ENCODE assay signal across 15 mouse cellular contexts in the genomic region with DNA sequence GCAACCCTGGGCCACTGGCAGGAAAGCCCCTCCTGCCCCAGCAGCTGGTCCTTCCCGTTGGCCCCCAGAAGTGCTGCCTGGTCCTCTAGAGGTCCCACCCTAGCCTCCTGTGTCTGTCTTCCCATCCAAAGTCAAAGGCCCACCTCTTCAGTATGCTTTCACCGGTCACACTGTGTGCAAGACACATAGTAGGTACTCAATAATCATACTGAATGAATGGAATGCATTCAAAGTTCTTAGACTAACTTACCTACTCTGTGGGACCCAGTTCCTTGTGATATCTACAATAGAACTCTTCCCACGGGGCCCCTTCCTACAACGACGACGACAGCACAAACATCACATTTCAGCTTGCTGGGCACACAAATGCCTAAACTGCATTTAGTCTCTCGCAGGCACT. TPM values are rescaled to one million over a fixed set of nuclear protein-coding genes. Genes with fewer than 3 reads are reported as not detected.
DNase-seq lines count a peak whose midpoint lies in the region; ATAC-seq and TF ChIP-seq lines count a peak whose summit lies in the region.
"Had no signal": no experiment of that assay in that cellular context is flagged by ENCODE, and none has a peak within 500 bp of the region (broad histone marks: within the 10 kb centered on the region; RNA-seq: fewer than 3 reads in every experiment).

No protein-coding gene starts in this region.

- peak overlapping the region; percentile 73; the same call in 1 of the 2 replicates for H3K27ac ChIP-seq in layer of hippocampus, adult 2 months
- no peak overlapping the region for H3K27ac ChIP-seq in MEL (ENCODE audit: control insufficient read depth, low read depth, low read length)
- H3K27ac ChIP-seq in midbrain, embryonic 14.5 days (replicated peaks; ENCODE audit: low read depth, low read length) = no peak overlapping the region
- H3K27ac ChIP-seq: kidney, embryonic 15.5 days had no signal

- no peaks in the 10 kb centered on the region for H3K79me2 ChIP-seq in MEL (ENCODE audit: control insufficient read depth, insufficient read depth, low read length, poor library complexity)

- no peak for DNase-seq in layer of hippocampus, adult 2 months (ENCODE audit: low spot score in 2 of 2)
- DNase-seq in layer of hippocampus, adult 18-20 months (ENCODE audit: low spot score in 2 of 2) = no peak
- DNase-seq in MEL (ENCODE audit: low read depth, low spot score) = no peak
- DNase-seq in midbrain, embryonic 14.5 days = no peak
- no peak for DNase-seq in ovary, postnatal 36 days (ENCODE audit: low spot score)
- no peak for DNase-seq in left cerebral cortex, adult 18-20 months (ENCODE audit: low spot score in 2 of 2)
- DNase-seq: adrenal gland, postnatal 36 days; cerebellum, postnatal 25 days had no signal

- peaks cover 18 to 22% of the 10 kb centered on the region in 2 experiments for H3K27me3 ChIP-seq in MEL (ENCODE audit: control insufficient read depth in 1 of 2, insufficient read depth in 2 of 2, low read length in 2 of 2)
- peaks cover 15% of the 10 kb centered on the region for H3K27me3 ChIP-seq in midbrain, embryonic 14.5 days (ENCODE audit: control insufficient read depth, insufficient read depth, low read length)

- no peak for TF ChIP-seq POLR2A in MEL (IDR thresholded peaks at IDR 0.05; ENCODE audit: control insufficient read depth in 1 of 2, insufficient read depth in 1 of 2, low read depth in 1 of 2, low read length in 2 of 2, poor library complexity in 1 of 2)

- H3K36me3 ChIP-seq in MEL (ENCODE audit: control insufficient read depth in 1 of 2, insufficient read depth in 2 of 2, low read length in 2 of 2) = no peaks in the 10 kb centered on the region
- H3K36me3 ChIP-seq in midbrain, embryonic 14.5 days (ENCODE audit: control insufficient read depth, insufficient read depth, low read length) = no peaks in the 10 kb centered on the region
- H3K36me3 ChIP-seq: kidney, embryonic 15.5 days had no signal

- 83% methylated on average over 7 of the region's 7 CpGs for WGBS in midbrain, embryonic 14.5 days

- no peak for TF ChIP-seq RAD21 in MEL (IDR thresholded peaks at IDR 0.05; ENCODE audit: low read depth, low read length)

- 0 out of 2 replicates have a peak, but pooled peaks have one; percentile 4 for ATAC-seq in erythroid progenitor cell, adult 5-6 weeks (replicated peaks; ENCODE audit: low FRiP score, poor library complexity, severe bottlenecking)
- ATAC-seq in midbrain, embryonic 14.5 days (ENCODE audit: low FRiP score, low TSS enrichment) = no peak
- ATAC-seq: inflammation-experienced regulatory T-cells, adult 6 months; lung, postnatal 0 days had no signal

- no peaks in the 10 kb centered on the region for H3K9me3 ChIP-seq in MEL (replicated peaks; ENCODE audit: insufficient read depth, low read length)
- no peaks in the 10 kb centered on the region for H3K9me3 ChIP-seq in midbrain, embryonic 14.5 days (ENCODE audit: control insufficient read depth, low read length)
- H3K9me3 ChIP-seq: kidney, embryonic 15.5 days; megakaryocyte, embryonic 14.5 days had no signal

- TF ChIP-seq CTCF in layer of hippocampus, adult 2 months (conservative IDR thresholded peaks at IDR 0.05) = no peak
- no peak for TF ChIP-seq CTCF in MEL (IDR thresholded peaks at IDR 0.05 in 2 of 3, conservative IDR thresholded peaks at IDR 0.05 in 1 of 3; ENCODE audit: control insufficient read depth in 1 of 3, insufficient read depth in 1 of 3, low read depth in 2 of 3, low read length in 3 of 3, poor library complexity in 1 of 3, severe bottlenecking in 1 of 3)

- no peak overlapping the region for H3K9ac ChIP-seq in MEL (ENCODE audit: control insufficient read depth, low read depth, low read length, poor library complexity, severe bottlenecking)
- no peak overlapping the region for H3K9ac ChIP-seq in midbrain, embryonic 14.5 days (replicated peaks; ENCODE audit: low read length)
- H3K9ac ChIP-seq: kidney, embryonic 15.5 days had no signal

- no peak for TF ChIP-seq EP300 in MEL (IDR thresholded peaks at IDR 0.05; ENCODE audit: low read depth in 1 of 2, low read length in 2 of 2)

- H3K4me2 ChIP-seq in midbrain, embryonic 14.5 days (ENCODE audit: low read length) = peak overlapping the region; percentile 69; the same call in 1 of the 2 replicates
- H3K4me2 ChIP-seq: kidney, embryonic 15.5 days had no signal

- peak overlapping the region; percentile 65 for H3K4me3 ChIP-seq in layer of hippocampus, adult 2 months
- no peak overlapping the region for H3K4me3 ChIP-seq in MEL (ENCODE audit: control insufficient read depth in 1 of 2, insufficient read depth in 1 of 2, low read depth in 2 of 2, low read length in 2 of 2)
- H3K4me3 ChIP-seq in midbrain, embryonic 14.5 days (replicated peaks; ENCODE audit: low read depth, low read length) = no peak overlapping the region
- H3K4me3 ChIP-seq: kidney, embryonic 15.5 days; megakaryocyte, embryonic 14.5 days had no signal

- no peaks in the 10 kb centered on the region for H3K4me1 ChIP-seq in MEL (ENCODE audit: control insufficient read depth in 1 of 2, insufficient read depth in 2 of 2, low read length in 2 of 2)
- peaks cover 23% of the 10 kb centered on the region for H3K4me1 ChIP-seq in midbrain, embryonic 14.5 days (ENCODE audit: control insufficient read depth, insufficient read depth, low read length)

TF ChIP-seq in MEL, 35 proteins besides CTCF, POLR2A, EP300 and RAD21:
- TF ChIP-seq TCF12 (IDR thresholded peaks at IDR 0.05; ENCODE audit: low read depth, low read length) (no peak), ZKSCAN1 (IDR thresholded peaks at IDR 0.05; ENCODE audit: low read depth, low read length) (peak; percentile 86)
TF ChIP-seq in MEL: peak in this region for 1.

RNA-seq across cellular contexts. Expression of gene Slc38a3, which starts 4.0 kb away (rescaled TPM):
- total RNA-seq in layer of hippocampus, adult 2 months (2021) = 10 to 100 TPM; 55.7 to 65.0 TPM
- total RNA-seq in layer of hippocampus, adult 18-20 months (2021) = 10 to 100 TPM; 57.8 to 62.6 TPM
- total RNA-seq in MEL (2012; rRNA removed) = not detected in 2 replicates
- polyA plus RNA-seq in MEL (2012; ENCODE audit: insufficient read depth in 1 of 2, insufficient read length in 2 of 2, low read depth in 1 of 2, low replicate concordance in 2 of 2, missing spikeins in 1 of 2) = not detected
- not detected in 2 replicates for total RNA-seq in erythroid progenitor cell, adult 5-6 weeks (2015; ENCODE audit: low replicate concordance)
- total RNA-seq in erythroid progenitor cell, adult 5-6 weeks (2017; ENCODE audit: low replicate concordance) = not detected in 2 replicates
- 20.4 and 31.9 TPM in 2 replicates for polyA plus RNA-seq in midbrain, embryonic 14.5 days (2014; fragmentation: Nextera tagmentation; extraction: Ambion mirVana)
- 10 to 100 TPM; 66.6 to 84.4 TPM for total RNA-seq in left cerebral cortex, adult 18-20 months (2021)
- total RNA-seq: granulocyte monocyte progenitor cell, adult 5-6 weeks had no signal
- polyA plus RNA-seq: inflammation-experienced regulatory T-cells, adult 6 months had no signal

RNA-seq across cellular contexts. Expression of gene Gnat1, which starts 14.2 kb away (rescaled TPM):
- under 1 TPM in 1 of 2 experiments, not detected in 1; 0.17 TPM for total RNA-seq in layer of hippocampus, adult 2 months (2021)
- not detected for total RNA-seq in layer of hippocampus, adult 18-20 months (2021)
- 0.27 TPM in 1 of 2 replicates, not detected in the other for total RNA-seq in MEL (2012; rRNA removed)
- polyA plus RNA-seq in MEL (2012; ENCODE audit: insufficient read depth in 1 of 2, insufficient read length in 2 of 2, low read depth in 1 of 2, low replicate concordance in 2 of 2, missing spikeins in 1 of 2) = 100 to 1,000 TPM in 1 of 2 experiments, not detected in 1; 326 TPM
- not detected in 2 replicates for total RNA-seq in erythroid progenitor cell, adult 5-6 weeks (2015; ENCODE audit: low replicate concordance)
- 1.9 TPM in 1 of 2 replicates, not detected in the other for total RNA-seq in erythroid progenitor cell, adult 5-6 weeks (2017; ENCODE audit: low replicate concordance)
- 0.97 and 2.0 TPM in 2 replicates for polyA plus RNA-seq in midbrain, embryonic 14.5 days (2014; fragmentation: Nextera tagmentation; extraction: Ambion mirVana)
- total RNA-seq in left cerebral cortex, adult 18-20 months (2021) = under 1 TPM; 0.35 to 0.73 TPM
- total RNA-seq: adrenal gland, postnatal 36 days; granulocyte monocyte progenitor cell, adult 5-6 weeks had no signal
- polyA plus RNA-seq: embryonic facial prominence, embryonic 11.5 days had no signal

RNA-seq across cellular contexts. Expression of gene Gnai2, which starts 30.1 kb away (rescaled TPM):
- 100 to 1,000 TPM; 208 to 222 TPM for total RNA-seq in layer of hippocampus, adult 2 months (2021)
- 100 to 1,000 TPM; 228 to 231 TPM for total RNA-seq in layer of hippocampus, adult 18-20 months (2021)
- 129 and 131 TPM in 2 replicates for total RNA-seq in MEL (2012; rRNA removed)
- polyA plus RNA-seq in MEL (2012; ENCODE audit: insufficient read depth in 1 of 2, insufficient read length in 2 of 2, low read depth in 1 of 2, low replicate concordance in 2 of 2, missing spikeins in 1 of 2) = 100 to 1,000 TPM; 137 to 335 TPM
- 382 and 420 TPM in 2 replicates for total RNA-seq in erythroid progenitor cell, adult 5-6 weeks (2015; ENCODE audit: low replicate concordance)
- 334 and 357 TPM in 2 replicates for total RNA-seq in erythroid progenitor cell, adult 5-6 weeks (2017; ENCODE audit: low replicate concordance)
- polyA plus RNA-seq in midbrain, embryonic 14.5 days (2014; fragmentation: Nextera tagmentation; extraction: Ambion mirVana) = 284 and 326 TPM in 2 replicates
- total RNA-seq in left cerebral cortex, adult 18-20 months (2021) = 100 to 1,000 TPM; 222 to 239 TPM

RNA-seq across cellular contexts. Expression of gene Sema3f, which starts 45.0 kb away (rescaled TPM):
- 1 to 10 TPM; 2.8 to 3.5 TPM for total RNA-seq in layer of hippocampus, adult 2 months (2021)
- 1 to 10 TPM; 2.8 to 5.9 TPM for total RNA-seq in layer of hippocampus, adult 18-20 months (2021)
- total RNA-seq in MEL (2012; rRNA removed) = not detected in 2 replicates
- not detected for polyA plus RNA-seq in MEL (2012; ENCODE audit: insufficient read depth in 1 of 2, insufficient read length in 2 of 2, low read depth in 1 of 2, low replicate concordance in 2 of 2, missing spikeins in 1 of 2)
- total RNA-seq in erythroid progenitor cell, adult 5-6 weeks (2015; ENCODE audit: low replicate concordance) = not detected in 2 replicates
- not detected in 2 replicates for total RNA-seq in erythroid progenitor cell, adult 5-6 weeks (2017; ENCODE audit: low replicate concordance)
- 34.0 and 37.0 TPM in 2 replicates for polyA plus RNA-seq in midbrain, embryonic 14.5 days (2014; fragmentation: Nextera tagmentation; extraction: Ambion mirVana)
- 10 to 100 TPM; 13.1 to 13.9 TPM for total RNA-seq in left cerebral cortex, adult 18-20 months (2021)
- total RNA-seq: granulocyte monocyte progenitor cell, adult 5-6 weeks had no signal
- polyA plus RNA-seq: inflammation-experienced regulatory T-cells, adult 6 months had no signal

RNA-seq across cellular contexts. Expression of gene Sema3b, which starts 56.3 kb away (rescaled TPM):
- 1 to 10 TPM; 1.9 to 2.2 TPM for total RNA-seq in layer of hippocampus, adult 2 months (2021)
- 1 to 10 TPM; 1.5 to 2.5 TPM for total RNA-seq in layer of hippocampus, adult 18-20 months (2021)
- total RNA-seq in MEL (2012; rRNA removed) = 0.04 and 0.07 TPM in 2 replicates
- polyA plus RNA-seq in MEL (2012; ENCODE audit: insufficient read depth in 1 of 2, insufficient read length in 2 of 2, low read depth in 1 of 2, low replicate concordance in 2 of 2, missing spikeins in 1 of 2) = under 1 TPM in 1 of 2 experiments, not detected in 1; 0.21 TPM
- total RNA-seq in erythroid progenitor cell, adult 5-6 weeks (2015; ENCODE audit: low replicate concordance) = not detected in 2 replicates
- total RNA-seq in erythroid progenitor cell, adult 5-6 weeks (2017; ENCODE audit: low replicate concordance) = not detected in 2 replicates
- 1.5 and 3.2 TPM in 2 replicates for polyA plus RNA-seq in midbrain, embryonic 14.5 days (2014; fragmentation: Nextera tagmentation; extraction: Ambion mirVana)
- total RNA-seq in left cerebral cortex, adult 18-20 months (2021) = 1 to 10 TPM; 3.5 to 4.5 TPM
- total RNA-seq: granulocyte monocyte progenitor cell, adult 5-6 weeks had no signal
- polyA plus RNA-seq: inflammation-experienced regulatory T-cells, adult 6 months had no signal

Comparison
In these comparisons a context has a peak if more than half of its experiments do, and no peak if none do; other contexts are left out.
1. RNA of gene Slc38a3, which starts 4.0 kb away (total RNA-seq): 66.6 to 84.4 TPM in left cerebral cortex, adult 18-20 months, 55.7 to 65.0 TPM in layer of hippocampus, adult 2 months and 57.8 to 62.6 TPM in layer of hippocampus, adult 18-20 months; not detected in MEL and not detected in erythroid progenitor cell, adult 5-6 weeks; every median in the first group is over 10 times any median in the second.